Mouse (Mus musculus): ENCODE results near the gene Baz1a.
"Not testable (repeated sequence)": the region's sequence is repeated elsewhere in the genome, so short reads cannot be mapped to it uniquely, and the experiment has no call there.

Baz1a gene

GRCm38 (mm10) chr12:55007361-55008008 lies 6.7 kb downstream of the Baz1a start:
- DNase-seq: no peak

GRCm38 (mm10) chr12:55006071-55006470 lies 8.1 kb downstream of the Baz1a start:
- DNase-seq: no peak

- DNase-seq: no peak
Observed at GRCm38 (mm10) chr12:55004396-55004795, 9.8 kb downstream of the Baz1a start.

GRCm38 (mm10) chr12:55003843-55004242 lies 10.3 kb downstream of the Baz1a start:
- DNase-seq: no peak

GRCm38 (mm10) chr12:55002532-55002931 lies 11.6 kb downstream of the Baz1a start:
- DNase-seq: not testable (repeated sequence)

- DNase-seq: peak; percentile 40
Observed at GRCm38 (mm10) chr12:54999016-54999690, 15.0 kb downstream of the Baz1a start.

GRCm38 (mm10) chr12:54998411-54998810 lies 15.7 kb downstream of the Baz1a start:
- DNase-seq: no peak

GRCm38 (mm10) chr12:54996979-54997474 lies 17.1 kb downstream of the Baz1a start:
- no peak for DNase-seq

- no peak for DNase-seq
Observed at GRCm38 (mm10) chr12:54995965-54996364, 18.2 kb downstream of the Baz1a start.

- no peak for DNase-seq
Observed at GRCm38 (mm10) chr12:54994418-54994817, 19.7 kb downstream of the Baz1a start.

- no peak for DNase-seq
Observed at GRCm38 (mm10) chr12:54994068-54994386, 20.1 kb downstream of the Baz1a start.

GRCm38 (mm10) chr12:54993246-54994067 lies 20.7 kb downstream of the Baz1a start:
- no peak for DNase-seq

GRCm38 (mm10) chr12:54992814-54993213 lies 21.3 kb downstream of the Baz1a start:
- no peak for DNase-seq

GRCm38 (mm10) chr12:54988323-54988850 lies 25.8 kb downstream of the Baz1a start:
- DNase-seq: no peak

- no peak for DNase-seq
Observed at GRCm38 (mm10) chr12:54987156-54987555, 27.0 kb downstream of the Baz1a start.

- peak; percentile 84 for DNase-seq
Observed at GRCm38 (mm10) chr12:54986052-54986717, 28.0 kb downstream of the Baz1a start, which contains the start of gene Gm20403. Gene Gm20403 (minus strand): TSS chr12:54986529.

GRCm38 (mm10) chr12:54985257-54986051 lies 28.7 kb downstream of the Baz1a start:
- peak; percentile 68 for DNase-seq

- DNase-seq: peak; percentile 83
Observed at GRCm38 (mm10) chr12:54984701-54985256, 29.4 kb downstream of the Baz1a start.

GRCm38 (mm10) chr12:54982935-54983715 lies 31.0 kb downstream of the Baz1a start:
- DNase-seq: no peak

GRCm38 (mm10) chr12:54981962-54982361 lies 32.2 kb downstream of the Baz1a start:
- peak; percentile 20 for DNase-seq

- DNase-seq: no peak
Observed at GRCm38 (mm10) chr12:54980939-54981338, 33.2 kb downstream of the Baz1a start.
